Mouse (Mus musculus) kidney, adult 2 months (tissue): Measurements from ENCODE around the gene Smyd1.

Experiments
- CTCF ChIP-seq: fragments of 200-500 bp; conservative IDR thresholded peaks from 2 replicates; pipeline ENCODE4 v1.5.1; 2011; ENCODE audit warnings: low read depth, mild to moderate bottlenecking, control low read depth, low read length, moderate library complexity, mixed read lengths; ENCODE audit not compliant: insufficient read depth, insufficient read length
- POLR2A ChIP-seq: fragments of 200-500 bp; IDR thresholded peaks from one replicate; pipeline ENCODE4 v1.6.1; 2011; ENCODE audit warnings: low read depth, low read length, control low read depth

- TF ChIP-seq CTCF = no peak
- no peak for TF ChIP-seq POLR2A
Measured at GRCm38 (mm10) chr6:71295303-71295702, 26.7 kb downstream of the Smyd1 start.
